Mouse (Mus musculus): Measurements from ENCODE around the gene Xpc. TPM values are rescaled to one million over a fixed set of nuclear protein-coding genes. Genes with fewer than 3 reads are reported as not detected.

Xpc gene
- total and polyA plus RNA-seq, 3 experiments: 15.3 to 15.5 TPM; not detected in 1

- Histone ChIP-seq H3K4me1 (ENCODE audit: control insufficient read depth in 1 of 2, insufficient read depth in 2 of 2, low read length in 2 of 2) (no peaks in the 10 kb centered on the region), H3K9ac (ENCODE audit: control insufficient read depth, low read depth, low read length, poor library complexity, severe bottlenecking) (no peak overlapping the region), H3K79me2 (ENCODE audit: control insufficient read depth, insufficient read depth, low read length, poor library complexity) (no peaks in the 10 kb centered on the region), H3K27ac (ENCODE audit: control insufficient read depth, low read depth, low read length) (no peak overlapping the region), H3K36me3 (ENCODE audit: control insufficient read depth in 1 of 2, insufficient read depth in 2 of 2, low read length in 2 of 2) (no peaks in the 10 kb centered on the region), H3K4me3 (ENCODE audit: control insufficient read depth in 1 of 2, insufficient read depth in 1 of 2, low read depth in 2 of 2, low read length in 2 of 2) (no peak overlapping the region), H3K27me3 (ENCODE audit: control insufficient read depth in 1 of 2, insufficient read depth in 2 of 2, low read length in 2 of 2) (0 out of 4 replicates have a peak, but pooled peaks cover 0 to 1% of the 10 kb centered on the region in 2 experiments), H3K9me3 (replicated peaks; ENCODE audit: insufficient read depth, low read length) (no peaks in the 10 kb centered on the region)
- no peak for DNase-seq (ENCODE audit: low read depth, low spot score)
- no peak for TF ChIP-seq CHD2 (IDR thresholded peaks at IDR 0.05; ENCODE audit: low read length)
- no peak for TF ChIP-seq MXI1 (IDR thresholded peaks at IDR 0.05; ENCODE audit: low read depth, low read length)
Observed at GRCm38 (mm10) chr6:91536047-91536765, 20.5 kb upstream of the Xpc start.

- no peak overlapping the region for H3K9ac ChIP-seq (ENCODE audit: control insufficient read depth, low read depth, low read length, poor library complexity, severe bottlenecking)
- 0 out of 4 replicates have a peak, but pooled peaks cover 0 to 1% of the 10 kb centered on the region in 2 experiments for H3K27me3 ChIP-seq (ENCODE audit: control insufficient read depth in 1 of 2, insufficient read depth in 2 of 2, low read length in 2 of 2)
- H3K27ac ChIP-seq (ENCODE audit: control insufficient read depth, low read depth, low read length): no peak overlapping the region
- TF ChIP-seq MAFK (IDR thresholded peaks at IDR 0.05; ENCODE audit: borderline replicate concordance, low read depth, low read length): no peak
- no peak for TF ChIP-seq JUND (IDR thresholded peaks at IDR 0.05; ENCODE audit: low read depth, low read length)
- no peak for TF ChIP-seq MXI1 (IDR thresholded peaks at IDR 0.05; ENCODE audit: low read depth, low read length)
- TF ChIP-seq USF1 (IDR thresholded peaks at IDR 0.05; ENCODE audit: low read depth, low read length): no peak
- TF ChIP-seq MYB (IDR thresholded peaks at IDR 0.05; ENCODE audit: low read depth, low read length): no peak
- no peak for TF ChIP-seq TAL1 (IDR thresholded peaks at IDR 0.05; ENCODE audit: low read length)
- no peaks in the 10 kb centered on the region for H3K79me2 ChIP-seq (ENCODE audit: control insufficient read depth, insufficient read depth, low read length, poor library complexity)
- no peaks in the 10 kb centered on the region for H3K36me3 ChIP-seq (ENCODE audit: control insufficient read depth in 1 of 2, insufficient read depth in 2 of 2, low read length in 2 of 2)
- no peak overlapping the region for H3K4me3 ChIP-seq (ENCODE audit: control insufficient read depth in 1 of 2, insufficient read depth in 1 of 2, low read depth in 2 of 2, low read length in 2 of 2)
- no peaks in the 10 kb centered on the region for H3K4me1 ChIP-seq (ENCODE audit: control insufficient read depth in 1 of 2, insufficient read depth in 2 of 2, low read length in 2 of 2)
- H3K9me3 ChIP-seq (replicated peaks; ENCODE audit: insufficient read depth, low read length): no peaks in the 10 kb centered on the region
- no peak for DNase-seq (ENCODE audit: low read depth, low spot score)
Observed at GRCm38 (mm10) chr6:91535231-91535630, 19.5 kb upstream of the Xpc start.

GRCm38 (mm10) chr6:91534268-91534667 lies 18.6 kb upstream of the Xpc start:
- Histone ChIP-seq H3K36me3 (ENCODE audit: control insufficient read depth in 1 of 2, insufficient read depth in 2 of 2, low read length in 2 of 2) (no peaks in the 10 kb centered on the region), H3K4me1 (ENCODE audit: control insufficient read depth in 1 of 2, insufficient read depth in 2 of 2, low read length in 2 of 2) (no peaks in the 10 kb centered on the region), H3K9me3 (replicated peaks; ENCODE audit: insufficient read depth, low read length) (no peaks in the 10 kb centered on the region), H3K79me2 (ENCODE audit: control insufficient read depth, insufficient read depth, low read length, poor library complexity) (no peaks in the 10 kb centered on the region), H3K27me3 (ENCODE audit: control insufficient read depth in 1 of 2, insufficient read depth in 2 of 2, low read length in 2 of 2) (0 out of 4 replicates have a peak, but pooled peaks cover 0 to 1% of the 10 kb centered on the region in 2 experiments), H3K4me3 (ENCODE audit: control insufficient read depth in 1 of 2, insufficient read depth in 1 of 2, low read depth in 2 of 2, low read length in 2 of 2) (no peak overlapping the region), H3K9ac (ENCODE audit: control insufficient read depth, low read depth, low read length, poor library complexity, severe bottlenecking) (no peak overlapping the region), H3K27ac (ENCODE audit: control insufficient read depth, low read depth, low read length) (no peak overlapping the region)
- DNase-seq (ENCODE audit: low read depth, low spot score): no peak
- TF ChIP-seq USF2 (IDR thresholded peaks at IDR 0.05; ENCODE audit: borderline replicate concordance in 1 of 2, insufficient read depth in 1 of 2, low read depth in 1 of 2, low read length in 2 of 2) (no peak), EP300 (IDR thresholded peaks at IDR 0.05; ENCODE audit: low read depth in 1 of 2, low read length in 2 of 2) (no peak), MEF2A (IDR thresholded peaks at IDR 0.05; ENCODE audit: extremely low read depth, insufficient replicate concordance, low read depth, low read length, poor library complexity, severe bottlenecking) (no peak), CTCF (IDR thresholded peaks at IDR 0.05 in 2 of 3, conservative IDR thresholded peaks at IDR 0.05 in 1 of 3; ENCODE audit: control insufficient read depth in 1 of 3, insufficient read depth in 1 of 3, low read depth in 2 of 3, low read length in 3 of 3, poor library complexity in 1 of 3, severe bottlenecking in 1 of 3) (no peak), ZKSCAN1 (IDR thresholded peaks at IDR 0.05; ENCODE audit: low read depth, low read length) (no peak), POLR2A (IDR thresholded peaks at IDR 0.05; ENCODE audit: control insufficient read depth in 1 of 2, insufficient read depth in 1 of 2, low read depth in 1 of 2, low read length in 2 of 2, poor library complexity in 1 of 2) (no peak), MYB (IDR thresholded peaks at IDR 0.05; ENCODE audit: low read depth, low read length) (no peak), ZC3H11A (IDR thresholded peaks at IDR 0.05; ENCODE audit: low read depth, low read length) (no peak), CHD1 (IDR thresholded peaks at IDR 0.05; ENCODE audit: low read depth, low read length) (no peak), ELF1 (IDR thresholded peaks at IDR 0.05; ENCODE audit: low read depth, low read length) (no peak), MYC (IDR thresholded peaks at IDR 0.05; ENCODE audit: low read depth, low read length) (no peak), RAD21 (IDR thresholded peaks at IDR 0.05; ENCODE audit: low read depth, low read length) (no peak), ZMIZ1 (IDR thresholded peaks at IDR 0.05; ENCODE audit: low read depth, low read length) (no peak), NELFE (IDR thresholded peaks at IDR 0.05; ENCODE audit: low read depth, low read length) (no peak), NRF1 (IDR thresholded peaks at IDR 0.05; ENCODE audit: insufficient read depth, low read depth, low read length, poor library complexity, severe bottlenecking) (no peak), CHD2 (IDR thresholded peaks at IDR 0.05; ENCODE audit: low read length) (no peak)
